Mouse (Mus musculus) liver, embryonic 14.5 days (tissue): ENCODE measurements around the gene Tldc2.

Experiments used
- CTCF ChIP-seq: IDR thresholded peaks from 2 replicates; pipeline ENCODE4 v1.5.1; 2016; ENCODE audit warnings: antibody characterized with exemption, low read depth, control low read depth
- EP300 ChIP-seq: IDR thresholded peaks from 2 replicates; pipeline ENCODE4 v1.6.1; 2016; ENCODE audit warnings: antibody characterized with exemption, low read depth

- TF ChIP-seq CTCF: no peak
- TF ChIP-seq EP300: no peak
Observed at GRCm38 (mm10) chr2:157046956-157047355, 39.9 kb upstream of the Tldc2 start.
